Mouse (Mus musculus) gastrocnemius, adult 2 months (tissue): ENCODE data around the gene Kiz. TPM values are rescaled to one million over a fixed set of nuclear protein-coding genes. Genes with fewer than 3 reads are reported as not detected.

Experiments used
- DNase-seq: peaks from one replicate; pipeline ENCODE4 v3.0.0; 2022
- H3K27ac ChIP-seq: fragments of 200-600 bp; 2 replicates; pipeline ENCODE4 v1.8.1; 2022; ENCODE audit warnings: mild to moderate bottlenecking
- H3K4me3 ChIP-seq: fragments of 200-600 bp; 2 replicates; pipeline ENCODE4 v1.8.1; 2022; ENCODE audit warnings: mild to moderate bottlenecking, moderate library complexity
- CTCF ChIP-seq: fragments of 200-600 bp; IDR thresholded peaks from 2 replicates; pipeline ENCODE4 v1.8.1; 2022; ENCODE audit warnings: antibody characterized with exemption, mild to moderate bottlenecking, moderate library complexity
- intact Hi-C: fragments of 180-260 bp; cut with DNase I; formaldehyde crosslinking; loops from one replicate; pipeline ENCODE4 v1.15.1; 2025
- total RNA-seq, 2 experiments: library from RNA; stranded (reverse); gene quantifications; 2 replicates each; pipeline ENCODE4 v1.2.3; 2021

Gene Kiz
- total RNA-seq, 2 experiments from 2014 or later: 56.1 to 57.2 TPM

GRCm38 (mm10) chr2:147010952-147011351 is 155.3 kb downstream of the Kiz start:
- intact Hi-C loops: loop anchor here (10.0 kb wide), 1 partner anchor 496 kb away; the partner anchor contains the start of gene Ralgapa2
- Histone ChIP-seq H3K4me3 (no peak overlapping the region), H3K27ac (no peak overlapping the region)
- TF ChIP-seq CTCF: no peak
- DNase-seq: no peak

DNA sequence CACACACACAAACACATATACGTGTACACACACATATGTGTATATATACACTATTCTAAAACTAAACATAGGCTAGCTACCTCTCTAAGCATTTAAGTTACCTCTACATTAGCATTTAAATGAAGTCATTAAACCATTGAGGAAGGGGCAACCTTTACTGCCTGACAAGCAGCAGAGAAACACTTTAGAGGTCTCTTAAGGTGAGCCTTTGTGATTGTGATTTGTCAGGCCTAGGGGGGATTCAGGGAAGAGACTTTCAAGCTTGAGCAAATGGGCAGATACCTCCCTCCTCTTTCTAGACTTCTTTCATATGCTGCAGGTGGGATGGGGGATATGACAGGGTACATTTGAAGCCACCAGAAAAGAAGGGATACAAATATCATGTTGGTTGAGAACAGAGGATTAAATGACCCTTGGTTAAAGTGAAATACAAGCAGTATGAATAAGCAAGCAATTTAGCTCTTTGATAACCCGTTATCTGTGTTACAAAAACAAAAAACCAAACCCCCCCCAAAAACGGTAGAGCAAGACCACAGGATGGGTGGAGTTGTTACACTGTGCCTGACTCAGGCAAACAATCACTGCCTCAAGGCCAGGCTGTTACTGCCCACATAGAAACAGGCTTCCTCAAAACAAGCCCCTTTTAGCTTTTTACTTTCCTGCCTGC is 155.9 kb downstream of the Kiz start:
- Histone ChIP-seq H3K27ac (peak overlapping the region; percentile 99), H3K4me3 (peak overlapping the region; percentile 95)
- DNase-seq: no peak
- intact Hi-C loops: loop anchor here (10.0 kb wide), 1 partner anchor 497 kb away; the partner anchor contains the start of gene Ralgapa2
- TF ChIP-seq CTCF: no peak

- intact Hi-C loops: loop anchor here (10.0 kb wide), 1 partner anchor 497 kb away; the partner anchor contains the start of gene Ralgapa2
- Histone ChIP-seq H3K4me3 (peak overlapping the region; percentile 95), H3K27ac (peak overlapping the region; percentile 99)
- DNase-seq: no peak
- no peak for TF ChIP-seq CTCF
These were observed 156.5 kb downstream of the Kiz start for GRCm38 (mm10) chr2:147012141-147012622.

DNA sequence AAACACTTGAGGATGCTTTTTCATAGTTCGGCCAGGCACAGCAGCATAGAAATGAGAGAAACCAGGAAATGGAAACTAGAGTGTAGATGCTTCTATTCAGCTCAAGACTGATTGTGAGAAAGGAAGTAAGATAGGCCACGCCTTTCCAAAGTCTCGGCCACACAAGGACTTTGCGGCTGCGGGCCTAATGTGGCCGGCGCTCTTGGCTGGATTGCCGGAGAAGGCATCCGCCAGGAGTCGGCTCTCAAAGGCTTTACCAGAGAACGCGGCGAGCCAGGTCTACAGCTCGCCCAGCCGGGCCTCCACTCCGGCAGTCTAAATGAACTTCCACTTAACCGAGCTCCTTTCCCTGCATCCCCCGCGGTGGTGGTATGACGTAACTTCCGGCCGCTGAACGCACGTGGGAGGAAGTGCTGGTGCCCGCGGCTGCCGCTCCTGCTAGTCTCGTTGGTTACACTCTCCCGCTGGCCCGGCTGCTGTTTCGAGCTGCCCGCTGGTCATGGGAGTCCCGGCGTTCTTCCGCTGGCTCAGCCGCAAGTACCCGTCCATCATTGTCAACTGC is 157.0 kb downstream of the Kiz start, which contains the start of gene Xrn2:
Gene Xrn2, plus strand, starts transcription at position 374 of the 562 bp plus-strand sequence.
- Histone ChIP-seq H3K4me3 (peak within 1 kb of the TSS; percentile 95), H3K27ac (peak within 1 kb of the TSS; percentile 99)
- no peak for TF ChIP-seq CTCF
- DNase-seq: peak; percentile 97
- intact Hi-C loops: loop anchor here (10.0 kb wide), 1 partner anchor 498 kb away; the partner anchor contains the start of gene Ralgapa2

- no peak for TF ChIP-seq CTCF
- intact Hi-C loops: loop anchor here (10.0 kb wide), 1 partner anchor 499 kb away; the partner anchor contains the start of gene Ralgapa2
- H3K27ac ChIP-seq: peak overlapping the region; percentile 99
- H3K4me3 ChIP-seq: peak overlapping the region; percentile 95
- peak; percentile 77 for DNase-seq
These were observed 157.7 kb downstream of the Kiz start for GRCm38 (mm10) chr2:147013194-147013969.

DNA sequence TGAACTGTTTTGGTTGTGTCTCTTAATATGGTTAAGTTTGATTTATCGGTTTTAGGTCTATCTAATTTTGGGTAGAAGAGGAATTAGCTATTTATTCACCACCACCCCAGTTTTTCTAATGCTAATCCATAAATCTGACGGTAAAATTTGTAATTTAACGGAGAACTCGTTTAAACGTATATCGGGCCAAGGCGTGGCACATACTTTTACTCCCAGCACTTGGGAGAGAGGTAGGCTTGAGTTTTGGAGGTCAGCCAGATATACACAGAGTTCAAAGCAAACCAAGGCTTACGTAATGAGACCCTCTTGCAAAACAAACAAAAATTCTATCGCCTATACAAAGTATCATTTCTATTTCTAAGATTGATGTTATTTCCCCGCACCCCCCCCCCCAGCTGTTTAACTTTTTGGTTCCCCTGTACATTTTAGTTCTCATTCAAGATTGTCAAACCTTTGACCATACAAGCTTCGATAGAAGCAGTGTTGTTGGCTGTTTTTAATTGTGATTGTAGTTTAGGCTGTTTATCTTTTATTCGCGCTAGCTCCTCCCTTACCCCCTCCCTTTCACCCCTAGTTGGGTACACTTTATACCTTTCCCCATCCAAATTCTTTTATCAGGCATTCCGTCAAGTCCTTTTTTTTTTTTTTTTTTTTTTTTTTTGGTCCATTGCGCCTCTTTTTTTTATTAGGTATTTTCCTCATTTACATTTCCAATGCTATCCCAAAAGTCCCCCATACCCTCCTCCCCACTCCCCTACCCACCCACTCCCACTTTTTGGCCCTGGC is 158.6 kb downstream of the Kiz start:
- intact Hi-C loops: loop anchor here (10.0 kb wide), 1 partner anchor 499 kb away; the partner anchor contains the start of gene Ralgapa2
- no peak for TF ChIP-seq CTCF
- no peak for DNase-seq

More for the DNA sequence above, 158.6 kb downstream of the Kiz start:
- peak overlapping the region; percentile 95 for H3K4me3 ChIP-seq
- H3K27ac ChIP-seq: peak overlapping the region; percentile 99

Other genes with a start within 250 kb of the Kiz start
- 10 to 100 TPM; 13.0 to 14.1 TPM for gene Xrn2, start 157.1 kb downstream of the Kiz start, total RNA-seq
- not detected for gene Nkx2-4, start 229.6 kb downstream of the Kiz start, total RNA-seq